11 mouse cellular contexts compared by ENCODE assay signal in genomic region chr13:37784226-37784625, GRCm38 (mm10). TPM values are rescaled to one million over a fixed set of nuclear protein-coding genes. Genes with fewer than 3 reads are reported as not detected.
A peak's percentile ranks its signal among the peaks of the same experiment; 100 is the strongest.
DNase-seq lines count a peak whose midpoint lies in the region; ATAC-seq lines count a peak whose summit lies in the region.
"Had no signal": no experiment of that assay in that cellular context is flagged by ENCODE, and none has a peak within 500 bp of the region (broad histone marks: within the 10 kb centered on the region; RNA-seq: fewer than 3 reads in every experiment).

No protein-coding gene starts in this region.

- H3K27ac ChIP-seq in liver, embryonic 13.5 days = no peak overlapping the region
- no peak overlapping the region for H3K27ac ChIP-seq in liver, embryonic 12.5 days

- ATAC-seq in liver, embryonic 13.5 days (ENCODE audit: low read depth) = peak; percentile 31; the same call in 1 of the 2 replicates
- no peak for ATAC-seq in liver, embryonic 12.5 days
- peak; percentile 81 for ATAC-seq in common myeloid progenitor, adult 5-6 weeks (replicated peaks; ENCODE audit: low read depth, poor library complexity, severe bottlenecking)

- no peak overlapping the region for H3K4me2 ChIP-seq in liver, embryonic 13.5 days
- no peak overlapping the region for H3K4me2 ChIP-seq in liver, embryonic 12.5 days

- no peak overlapping the region for H3K4me3 ChIP-seq in liver, embryonic 13.5 days (replicated peaks)
- H3K4me3 ChIP-seq in liver, embryonic 12.5 days = no peak overlapping the region

- no peak for DNase-seq in liver, embryonic 13.5 days
- peak; percentile 37 for DNase-seq in lung, postnatal 10 days
- no peak for DNase-seq in left cerebral cortex, adult 8-10 months (ENCODE audit: low spot score in 2 of 2)
- DNase-seq in kidney, postnatal 36 days = no peak
- DNase-seq in layer of hippocampus, adult 11-12 months (ENCODE audit: low spot score) = no peak
- DNase-seq: adrenal gland, adult 2 months; heart, postnatal 14 days; kidney, adult 11 months; layer of hippocampus, adult 9-11 months had no signal

- peaks cover 15% of the 10 kb centered on the region for H3K4me1 ChIP-seq in liver, embryonic 13.5 days (replicated peaks)
- H3K4me1 ChIP-seq in liver, embryonic 12.5 days = peaks cover 13% of the 10 kb centered on the region

- no peaks in the 10 kb centered on the region for H3K9me3 ChIP-seq in liver, embryonic 13.5 days (replicated peaks)
- H3K9me3 ChIP-seq in liver, embryonic 12.5 days (replicated peaks) = no peaks in the 10 kb centered on the region

- WGBS in liver, embryonic 13.5 days (ENCODE audit: insufficient replicate concordance) = 41% methylated on average over 7 of the region's 7 CpGs
- WGBS in liver, embryonic 12.5 days (ENCODE audit: insufficient replicate concordance) = 35% methylated on average over 7 of the region's 7 CpGs

- peaks cover 5% of the 10 kb centered on the region for H3K27me3 ChIP-seq in liver, embryonic 13.5 days
- H3K27me3 ChIP-seq in liver, embryonic 12.5 days (replicated peaks) = peaks cover 14% of the 10 kb centered on the region

- H3K9ac ChIP-seq in liver, embryonic 13.5 days = no peak overlapping the region
- no peak overlapping the region for H3K9ac ChIP-seq in liver, embryonic 12.5 days

- no peaks in the 10 kb centered on the region for H3K36me3 ChIP-seq in liver, embryonic 13.5 days
- H3K36me3 ChIP-seq in liver, embryonic 12.5 days = no peaks in the 10 kb centered on the region

RNA-seq across cellular contexts. Expression of gene Rreb1, which starts 6.0 kb away (rescaled TPM):
- polyA plus RNA-seq in liver, embryonic 13.5 days (2015; fragmentation: Nextera tagmentation; extraction: Ambion mirVana) = 4.8 and 5.1 TPM in 2 replicates
- polyA plus RNA-seq in liver, embryonic 12.5 days (2016; fragmentation: Nextera tagmentation; extraction: Ambion mirVana) = 8.8 and 10.2 TPM in 2 replicates
- total RNA-seq in common myeloid progenitor, adult 5-6 weeks (2017) = 26.1 and 32.0 TPM in 2 replicates
- total RNA-seq in left cerebral cortex, adult 8-10 months (2022) = 10 to 100 TPM; 30.6 to 49.4 (median 43.4) TPM
